Mouse (Mus musculus): ENCODE results near the gene Plppr2.

- no peak for TF ChIP-seq POLR2A (IDR thresholded peaks at IDR 0.05; ENCODE audit: borderline replicate concordance, extremely low read depth, insufficient read depth, insufficient read length, poor library complexity, severe bottlenecking)
- no peak for TF ChIP-seq CTCF (IDR thresholded peaks at IDR 0.05; ENCODE audit: borderline replicate concordance, extremely low read depth, insufficient read depth, insufficient read length)
Measured at GRCm38 (mm10) chr9:21988421-21989101, 51.7 kb downstream of the Plppr2 start.

Measured in brain, embryonic 14.5 days (tissue).